Mouse (Mus musculus) bone marrow macrophage, adult 2 months (primary cell): ENCODE results near the gene Susd6.

Experiments used
- CTCF ChIP-seq: IDR thresholded peaks from 2 replicates; pipeline ENCODE4 v1.5.1; 2012; ENCODE audit warnings: low read depth, mild to moderate bottlenecking, low read length, moderate library complexity
- POLR2A ChIP-seq: IDR thresholded peaks from 2 replicates; pipeline ENCODE4 v1.6.1; 2012; ENCODE audit warnings: mild to moderate bottlenecking, low read depth, low read length, borderline replicate concordance

- no peak for TF ChIP-seq POLR2A
- TF ChIP-seq CTCF: no peak
Observed at GRCm38 (mm10) chr12:80855581-80855980, 65.3 kb downstream of the Susd6 start.
